Mouse (Mus musculus): ENCODE data around the gene Fnbp1. TPM values are rescaled to one million over a fixed set of nuclear protein-coding genes. Genes with fewer than 3 reads are reported as not detected.

Fnbp1 gene
- polyA plus RNA-seq, 1 experiment = 0.15 TPM

DNA sequence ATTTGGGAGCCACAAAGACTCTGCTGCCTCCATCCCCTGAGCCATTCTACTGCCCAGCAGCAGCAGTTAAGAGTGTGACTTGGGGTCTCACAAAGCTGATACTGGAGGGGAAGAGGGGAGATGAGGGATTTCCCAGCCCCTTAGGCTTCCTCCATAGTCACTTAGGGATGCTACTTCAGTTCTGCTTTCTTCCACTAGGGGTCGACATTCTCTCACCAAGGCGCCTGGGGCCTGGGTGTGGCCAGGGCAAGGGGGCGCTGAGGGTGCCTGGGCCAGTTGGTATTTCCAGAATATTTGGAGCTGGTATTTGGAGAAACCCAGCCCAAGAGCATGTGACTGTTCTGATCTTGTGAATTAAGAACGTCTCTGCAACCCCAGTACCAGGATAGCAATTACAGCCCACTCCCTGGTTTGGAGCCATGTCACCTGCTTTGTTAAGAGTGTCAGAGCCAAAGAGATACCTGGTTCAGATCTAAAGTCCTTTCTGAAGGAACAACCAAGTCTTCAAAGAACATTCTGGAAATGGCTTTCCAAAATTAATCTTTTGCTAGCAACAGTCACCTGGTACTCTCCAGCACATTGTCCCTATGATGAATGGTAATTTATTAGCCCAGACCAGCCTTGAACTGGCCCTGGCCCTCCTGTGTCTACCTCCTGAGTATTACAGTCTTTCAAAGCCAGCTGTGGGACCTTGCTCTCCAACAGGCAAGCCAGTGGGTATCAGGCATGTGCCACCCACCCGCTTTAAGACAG lies 117.0 kb downstream of the Fnbp1 start:
- Histone ChIP-seq H3K4me1 (ENCODE audit: control insufficient read depth) (no peaks in the 10 kb centered on the region; the same call in 1 of the 2 replicates), H3K27me3 (ENCODE audit: control insufficient read depth) (no peaks in the 10 kb centered on the region), H3K36me3 (ENCODE audit: control insufficient read depth) (peaks cover 19% of the 10 kb centered on the region), H3K9me3 (ENCODE audit: control insufficient read depth, low read length) (no peaks in the 10 kb centered on the region), H3K4me3 (replicated peaks) (no peak overlapping the region)
- TF ChIP-seq GATA1 (IDR thresholded peaks at IDR 0.05; ENCODE audit: low read length) = no peak

DNA sequence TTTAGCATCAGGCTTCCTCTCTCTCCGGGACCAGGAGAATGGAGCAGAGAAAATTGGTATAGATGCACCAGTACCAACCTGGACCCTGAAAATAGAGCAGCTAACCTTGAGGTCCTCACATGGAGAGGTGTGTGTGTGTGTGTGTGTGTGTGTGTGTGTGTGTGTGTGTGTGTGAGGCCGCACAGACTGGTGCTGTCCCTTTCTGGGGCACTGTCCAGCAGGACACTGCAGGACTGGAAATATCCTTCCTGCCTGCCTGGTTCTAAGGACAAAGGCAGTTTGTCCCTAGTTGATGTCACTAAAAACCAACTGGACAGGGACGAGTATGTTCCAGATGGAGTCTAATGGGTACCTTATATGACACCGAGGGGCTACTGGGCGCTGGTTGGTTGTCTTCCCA lies 117.9 kb downstream of the Fnbp1 start:
- TF ChIP-seq TAL1 (IDR thresholded peaks at IDR 0.05; ENCODE audit: low read length) (no peak), GATA1 (IDR thresholded peaks at IDR 0.05; ENCODE audit: low read length) (no peak)
- H3K36me3 ChIP-seq (ENCODE audit: control insufficient read depth) = peaks cover 24% of the 10 kb centered on the region

DNA sequence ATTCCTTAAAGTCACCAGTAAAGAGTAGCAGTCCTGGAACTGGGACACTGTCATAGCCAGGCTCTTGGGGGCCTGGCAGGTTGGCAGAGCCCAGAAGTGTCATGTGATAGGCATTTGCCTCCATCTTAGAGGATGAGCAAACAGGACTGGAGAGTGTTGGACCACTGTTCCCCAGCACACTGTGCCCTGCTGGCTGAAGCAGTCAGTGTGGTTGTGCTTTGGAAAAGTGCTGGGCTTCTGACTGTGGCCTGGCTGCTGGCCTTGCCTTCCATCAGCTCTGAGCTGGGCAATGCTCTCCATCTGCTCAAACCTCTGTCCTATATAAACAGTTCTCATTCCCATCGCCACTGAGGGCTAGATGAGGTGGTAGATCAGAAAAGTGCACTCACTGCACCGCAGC lies 121.6 kb downstream of the Fnbp1 start:
- Histone ChIP-seq H3K4me1 (ENCODE audit: control insufficient read depth) (no peaks in the 10 kb centered on the region; the same call in 1 of the 2 replicates), H3K4me3 (replicated peaks) (no peak overlapping the region), H3K9me3 (ENCODE audit: control insufficient read depth, low read length) (no peaks in the 10 kb centered on the region), H3K27me3 (ENCODE audit: control insufficient read depth) (no peaks in the 10 kb centered on the region), H3K36me3 (ENCODE audit: control insufficient read depth) (peaks cover 50% of the 10 kb centered on the region)
- no peak for TF ChIP-seq GATA1 (IDR thresholded peaks at IDR 0.05; ENCODE audit: low read length)
- no peak for TF ChIP-seq TAL1 (IDR thresholded peaks at IDR 0.05; ENCODE audit: low read length)

More for the DNA sequence above, 117.9 kb downstream of the Fnbp1 start:
- Histone ChIP-seq H3K27me3 (ENCODE audit: control insufficient read depth) (no peaks in the 10 kb centered on the region), H3K4me3 (replicated peaks) (no peak overlapping the region), H3K4me1 (ENCODE audit: control insufficient read depth) (no peaks in the 10 kb centered on the region; the same call in 1 of the 2 replicates), H3K9me3 (ENCODE audit: control insufficient read depth, low read length) (no peaks in the 10 kb centered on the region)

DNA sequence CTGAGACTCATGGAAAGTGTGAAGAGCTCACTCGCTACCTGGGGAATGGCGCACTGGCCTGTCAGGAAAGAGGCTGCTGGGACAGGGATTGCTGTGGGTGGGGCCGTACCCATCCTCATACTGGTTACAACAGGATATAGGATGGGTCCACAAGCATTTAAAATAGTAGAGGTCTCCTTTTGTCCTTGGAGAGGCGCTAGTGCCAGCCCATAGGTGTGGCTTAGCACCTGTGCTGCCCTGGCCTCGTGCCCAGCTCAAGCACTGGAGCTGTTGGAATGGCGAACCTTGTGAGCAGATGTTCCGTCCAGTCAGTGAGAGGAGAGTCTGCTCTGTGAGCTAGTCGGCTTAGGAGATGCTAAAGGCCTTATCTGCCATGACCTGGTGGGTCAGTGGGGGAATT lies 122.8 kb downstream of the Fnbp1 start:
- Histone ChIP-seq H3K4me1 (ENCODE audit: control insufficient read depth) (no peaks in the 10 kb centered on the region), H3K27me3 (ENCODE audit: control insufficient read depth) (no peaks in the 10 kb centered on the region), H3K36me3 (ENCODE audit: control insufficient read depth) (peaks cover 50% of the 10 kb centered on the region), H3K4me3 (replicated peaks) (no peak overlapping the region), H3K9me3 (ENCODE audit: control insufficient read depth, low read length) (no peaks in the 10 kb centered on the region)
- TF ChIP-seq GATA1 (IDR thresholded peaks at IDR 0.05; ENCODE audit: low read length) (no peak), TAL1 (IDR thresholded peaks at IDR 0.05; ENCODE audit: low read length) (no peak)

DNA sequence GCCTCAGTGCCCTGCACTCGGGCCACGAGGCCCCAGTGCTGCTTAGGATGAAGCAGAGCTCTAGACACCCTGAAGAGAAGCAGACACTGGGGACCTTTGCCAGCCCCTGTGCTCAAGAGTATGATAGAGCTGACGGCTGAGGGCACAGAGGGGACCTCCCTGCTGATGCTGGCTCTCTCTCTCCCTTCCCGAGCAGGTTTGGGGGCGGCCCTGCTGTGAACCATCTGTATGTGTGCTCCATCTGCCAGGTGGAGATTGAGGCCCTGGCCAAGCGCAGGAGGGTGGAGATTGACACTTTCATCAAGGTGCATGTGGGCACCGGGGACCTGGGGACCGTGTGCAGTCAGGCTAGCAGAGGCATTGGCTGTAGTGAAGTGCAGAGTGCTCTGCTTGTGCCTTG lies 123.3 kb downstream of the Fnbp1 start:
- TF ChIP-seq GATA1 (IDR thresholded peaks at IDR 0.05; ENCODE audit: low read length) = no peak
- no peak for TF ChIP-seq TAL1 (IDR thresholded peaks at IDR 0.05; ENCODE audit: low read length)
- Histone ChIP-seq H3K4me3 (replicated peaks) (no peak overlapping the region), H3K4me1 (ENCODE audit: control insufficient read depth) (no peaks in the 10 kb centered on the region), H3K9me3 (ENCODE audit: control insufficient read depth, low read length) (no peaks in the 10 kb centered on the region), H3K36me3 (ENCODE audit: control insufficient read depth) (peaks cover 50% of the 10 kb centered on the region), H3K27me3 (ENCODE audit: control insufficient read depth) (no peaks in the 10 kb centered on the region)

DNA sequence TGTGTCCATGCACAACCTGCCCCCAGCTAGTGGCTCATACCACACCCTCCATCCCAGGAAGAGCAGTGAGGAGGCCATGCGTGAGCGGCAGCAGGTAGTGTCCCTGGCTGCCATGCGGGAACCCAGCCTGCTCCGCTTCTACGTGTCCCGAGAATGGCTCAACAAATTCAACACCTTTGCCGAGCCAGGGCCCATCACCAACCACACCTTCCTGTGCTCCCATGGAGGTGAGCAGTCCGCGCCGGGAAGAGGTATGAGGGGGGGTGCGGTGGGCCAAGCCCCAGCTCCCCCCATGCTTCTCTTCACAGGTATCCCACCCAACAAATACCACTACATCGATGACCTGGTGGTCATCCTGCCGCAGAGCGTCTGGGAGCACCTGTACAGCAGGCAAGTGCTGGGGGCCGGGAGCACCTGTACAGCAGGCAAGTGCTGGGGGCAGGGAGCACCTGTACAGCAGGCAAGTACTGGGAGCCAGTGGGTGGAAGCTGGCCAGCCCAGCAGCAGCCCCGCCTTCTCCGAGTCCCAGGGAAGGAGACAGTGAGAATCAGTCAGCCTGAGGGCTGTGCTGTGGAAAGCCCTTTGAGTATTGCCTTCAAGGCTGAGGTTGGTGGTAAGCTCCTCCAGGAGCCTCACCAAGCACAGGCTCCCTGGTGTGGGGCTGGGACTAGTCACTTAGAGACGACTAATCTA lies 124.0 kb downstream of the Fnbp1 start:
- peaks cover 50% of the 10 kb centered on the region for H3K36me3 ChIP-seq (ENCODE audit: control insufficient read depth)

DNA sequence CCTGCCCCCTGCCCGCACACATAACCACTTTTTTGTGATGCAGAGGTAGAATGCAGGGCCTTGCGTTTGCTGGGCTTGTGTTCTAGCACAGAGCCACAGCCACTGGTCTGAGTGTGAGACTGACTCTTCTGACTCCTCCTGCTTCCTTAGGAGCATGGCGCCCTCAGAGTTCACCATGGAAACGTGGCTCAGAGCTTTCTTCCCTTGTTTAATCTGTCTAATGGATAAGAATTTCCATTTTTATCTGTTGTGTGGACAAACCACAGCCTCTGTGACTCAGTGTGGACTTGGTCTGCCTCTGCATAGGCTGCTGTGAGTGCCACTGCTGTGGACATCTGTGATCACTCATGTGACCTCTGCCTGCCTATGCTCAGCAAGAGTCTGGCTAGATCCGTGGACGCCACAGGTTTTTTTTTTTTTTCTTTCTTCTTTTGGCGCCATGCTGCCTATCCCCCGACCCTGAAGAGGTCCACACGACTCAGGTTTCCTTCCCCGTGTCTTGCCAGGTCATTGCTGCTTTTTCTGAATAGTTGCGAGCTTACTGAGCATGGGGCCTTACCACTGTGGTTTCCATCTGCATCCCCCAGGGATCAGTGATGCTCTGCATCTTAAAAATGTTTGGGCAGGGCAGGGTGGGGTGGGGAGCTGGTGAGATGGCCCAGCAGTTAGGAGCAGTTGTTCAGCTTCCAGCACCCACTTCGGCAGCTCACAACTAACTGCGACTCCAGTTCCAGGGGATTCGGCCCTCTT lies 128.3 kb downstream of the Fnbp1 start:
- H3K36me3 ChIP-seq (ENCODE audit: control insufficient read depth) = peaks cover 50% of the 10 kb centered on the region
- H3K4me1 ChIP-seq (ENCODE audit: control insufficient read depth) = peaks cover 11% of the 10 kb centered on the region
- no peaks in the 10 kb centered on the region for H3K27me3 ChIP-seq (ENCODE audit: control insufficient read depth)
- no peak overlapping the region for H3K4me3 ChIP-seq (replicated peaks)
- TF ChIP-seq TAL1 (IDR thresholded peaks at IDR 0.05; ENCODE audit: low read length) (no peak), GATA1 (IDR thresholded peaks at IDR 0.05; ENCODE audit: low read length) (no peak)
- no peaks in the 10 kb centered on the region for H3K9me3 ChIP-seq (ENCODE audit: control insufficient read depth, low read length)

More for the DNA sequence above, 124.0 kb downstream of the Fnbp1 start:
- no peaks in the 10 kb centered on the region for H3K4me1 ChIP-seq (ENCODE audit: control insufficient read depth)
- no peak for TF ChIP-seq GATA1 (IDR thresholded peaks at IDR 0.05; ENCODE audit: low read length)
- no peak for TF ChIP-seq TAL1 (IDR thresholded peaks at IDR 0.05; ENCODE audit: low read length)
- no peak overlapping the region for H3K4me3 ChIP-seq (replicated peaks)
- no peaks in the 10 kb centered on the region for H3K27me3 ChIP-seq (ENCODE audit: control insufficient read depth)
- H3K9me3 ChIP-seq (ENCODE audit: control insufficient read depth, low read length) = no peaks in the 10 kb centered on the region

DNA sequence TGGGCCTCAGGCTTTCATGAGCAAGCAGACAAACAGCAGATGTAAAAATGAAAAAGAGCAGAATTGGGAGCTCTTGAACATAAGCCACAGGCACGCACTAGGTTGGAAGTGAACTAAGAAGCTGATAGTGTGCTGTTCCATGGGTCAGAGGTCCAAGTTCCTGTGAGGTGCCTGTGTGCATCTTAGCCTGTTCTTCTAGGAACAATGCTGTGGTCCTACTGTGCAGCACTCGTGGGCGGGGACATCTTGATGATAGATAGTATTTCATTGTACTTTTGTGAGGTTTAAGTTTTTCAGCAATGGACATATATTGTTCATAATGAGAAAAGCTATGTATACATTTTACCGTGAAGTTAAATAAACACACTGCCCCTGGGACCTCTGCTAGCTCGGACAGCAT lies 134.6 kb downstream of the Fnbp1 start:
- Histone ChIP-seq H3K4me1 (ENCODE audit: control insufficient read depth) (peaks cover 55% of the 10 kb centered on the region), H3K36me3 (ENCODE audit: control insufficient read depth) (peaks cover 56% of the 10 kb centered on the region), H3K9me3 (ENCODE audit: control insufficient read depth, low read length) (no peaks in the 10 kb centered on the region), H3K27me3 (ENCODE audit: control insufficient read depth) (no peaks in the 10 kb centered on the region), H3K4me3 (replicated peaks) (no peak overlapping the region)
- TF ChIP-seq TAL1 (IDR thresholded peaks at IDR 0.05; ENCODE audit: low read length) (no peak), GATA1 (IDR thresholded peaks at IDR 0.05; ENCODE audit: low read length) (no peak)

DNA sequence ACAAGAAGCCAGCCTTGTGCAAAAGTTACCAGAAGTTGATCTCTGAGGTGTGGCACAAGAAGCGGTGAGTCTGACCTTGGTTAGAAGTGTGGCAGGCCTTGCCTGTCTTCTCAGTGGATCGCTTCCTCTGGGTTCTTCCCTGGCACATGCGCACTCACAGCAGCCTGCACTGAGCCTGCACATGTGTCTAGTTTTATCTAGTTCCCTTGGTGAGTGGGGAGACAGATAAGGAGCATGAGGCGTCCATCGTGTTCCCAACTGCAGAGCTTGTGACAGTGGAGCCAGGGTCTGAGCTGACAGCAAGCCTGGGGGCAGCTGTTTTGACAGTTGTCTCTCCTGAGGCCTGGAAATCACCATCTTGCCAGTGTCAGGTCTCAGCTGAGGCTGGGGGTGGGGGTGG lies 135.4 kb downstream of the Fnbp1 start:
- Histone ChIP-seq H3K4me3 (replicated peaks) (peak overlapping the region; percentile 47), H3K27me3 (ENCODE audit: control insufficient read depth) (no peaks in the 10 kb centered on the region), H3K4me1 (ENCODE audit: control insufficient read depth) (peaks cover 55% of the 10 kb centered on the region), H3K9me3 (ENCODE audit: control insufficient read depth, low read length) (no peaks in the 10 kb centered on the region), H3K36me3 (ENCODE audit: control insufficient read depth) (peaks cover 59% of the 10 kb centered on the region)
- TF ChIP-seq GATA1 (IDR thresholded peaks at IDR 0.05; ENCODE audit: low read length) (peak; percentile 98), TAL1 (IDR thresholded peaks at IDR 0.05; ENCODE audit: low read length) (peak; percentile 57)

Data from erythroblast, embryonic 14.5 days (primary cell).